Mouse (Mus musculus) megakaryocyte-erythroid progenitor cell, adult 5-6 weeks (primary cell): ENCODE measurements around the gene Sppl2a. TPM values are rescaled to one million over a fixed set of nuclear protein-coding genes. Genes with fewer than 3 reads are reported as not detected.

ENCODE experiments used
- total RNA-seq, 2 experiments: library from RNA; stranded (forward) in 1 of 2; stranded (reverse) in 1 of 2; fragments of 200-1000, 215-1000 nt in 1 of 2; fragments of >200 nt in 1 of 2; fragmentation: Nextera tagmentation in 1 of 2; gene quantifications; 2 replicates each; pipeline ENCODE4 v1.2.3; 2014 to 2017

Sppl2a gene
- total RNA-seq, 2 experiments from 2014 or later: 36.9 to 40.2 TPM

Other genes with a start within 250 kb of the Sppl2a start
- 37.5 and 40.1 TPM in 2 replicates for gene Usp8, start 225.9 kb downstream of the Sppl2a start, total RNA-seq (2014; fragmentation: Nextera tagmentation)
- 49.3 and 50.4 TPM in 2 replicates for gene Usp8, start 225.9 kb downstream of the Sppl2a start, total RNA-seq (2017)
- gene Usp50, start 149.8 kb downstream of the Sppl2a start, total RNA-seq (2014; fragmentation: Nextera tagmentation): 1.1 and 1.4 TPM in 2 replicates
- gene Usp50, start 149.8 kb downstream of the Sppl2a start, total RNA-seq (2017): 0.88 TPM in 1 of 2 replicates, not detected in the other
- 72.4 and 74.8 TPM in 2 replicates for gene Trpm7, start 57.0 kb downstream of the Sppl2a start, total RNA-seq (2014; fragmentation: Nextera tagmentation)
- gene Trpm7, start 57.0 kb downstream of the Sppl2a start, total RNA-seq (2017): 69.3 and 121 TPM in 2 replicates
- 12.5 and 13.5 TPM in 2 replicates for gene Ap4e1, start 75.5 kb upstream of the Sppl2a start, total RNA-seq (2014; fragmentation: Nextera tagmentation)
- 21.0 and 26.9 TPM in 2 replicates for gene Ap4e1, start 75.5 kb upstream of the Sppl2a start, total RNA-seq (2017)
- 53.7 and 54.7 TPM in 2 replicates for gene Blvra, start 137.4 kb upstream of the Sppl2a start, total RNA-seq (2014; fragmentation: Nextera tagmentation)
- 40.9 and 47.9 TPM in 2 replicates for gene Blvra, start 137.4 kb upstream of the Sppl2a start, total RNA-seq (2017)
- gene Ncaph, start 200.7 kb upstream of the Sppl2a start, total RNA-seq (2014; fragmentation: Nextera tagmentation): 44.7 and 65.6 TPM in 2 replicates
- gene Ncaph, start 200.7 kb upstream of the Sppl2a start, total RNA-seq (2017): 55.8 and 57.3 TPM in 2 replicates
- 17.9 and 23.4 TPM in 2 replicates for gene Itpripl1, start 210.2 kb upstream of the Sppl2a start, total RNA-seq (2014; fragmentation: Nextera tagmentation)
- gene Itpripl1, start 210.2 kb upstream of the Sppl2a start, total RNA-seq (2017): 15.8 and 24.0 TPM in 2 replicates